Mouse (Mus musculus) mouse trophoblast stem cell (cell line): ENCODE results near the gene Gnl3l.

Experiments
- in situ Hi-C, 2 experiments: fragments of 300-500 bp; cut with MseI, MboI; formaldehyde crosslinking; loops; 2 replicates in 1 of 2; 3 replicates in 1 of 2; pipeline ENCODE4 v1.15.1; 2025

Gene Gnl3l

DNA sequence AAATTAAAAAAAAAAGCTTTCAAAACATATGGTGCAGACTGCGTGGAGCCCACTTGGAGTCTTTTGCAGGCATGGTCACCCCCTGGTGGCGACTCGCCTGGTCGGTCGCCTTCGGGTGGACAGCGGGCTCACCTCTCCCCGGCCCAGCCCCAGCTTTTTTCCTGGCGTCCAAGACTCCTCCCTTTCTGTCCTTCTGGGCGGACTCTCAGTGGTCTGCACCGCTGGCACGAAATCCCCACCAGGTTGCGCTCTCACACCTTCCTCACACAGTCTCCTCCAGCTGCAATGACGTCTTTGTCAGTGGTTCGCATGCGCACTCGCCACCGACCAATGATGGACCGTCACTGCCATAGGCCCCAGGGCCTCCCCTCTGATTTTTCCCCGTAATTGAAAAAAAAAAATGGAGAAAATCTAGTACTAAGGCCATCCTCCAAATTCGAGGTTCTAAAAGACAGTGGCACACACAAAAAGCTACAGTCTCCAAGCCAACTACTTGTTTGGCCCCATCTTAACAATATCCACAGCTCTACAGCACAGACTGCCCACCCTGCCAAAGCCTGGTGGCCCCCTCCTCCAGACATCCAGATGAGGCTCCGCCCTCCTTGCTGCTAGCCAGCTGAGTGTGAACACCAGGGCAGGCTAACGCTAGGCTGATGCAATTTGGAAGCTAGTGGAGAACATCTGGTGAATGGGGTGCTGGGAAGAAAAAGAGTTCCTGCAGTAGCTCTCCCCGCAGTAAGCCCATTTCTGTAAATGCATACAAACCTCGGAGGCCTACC lies 60.4 kb downstream of the Gnl3l start:
- in situ Hi-C loops = no loop called here

DNA sequence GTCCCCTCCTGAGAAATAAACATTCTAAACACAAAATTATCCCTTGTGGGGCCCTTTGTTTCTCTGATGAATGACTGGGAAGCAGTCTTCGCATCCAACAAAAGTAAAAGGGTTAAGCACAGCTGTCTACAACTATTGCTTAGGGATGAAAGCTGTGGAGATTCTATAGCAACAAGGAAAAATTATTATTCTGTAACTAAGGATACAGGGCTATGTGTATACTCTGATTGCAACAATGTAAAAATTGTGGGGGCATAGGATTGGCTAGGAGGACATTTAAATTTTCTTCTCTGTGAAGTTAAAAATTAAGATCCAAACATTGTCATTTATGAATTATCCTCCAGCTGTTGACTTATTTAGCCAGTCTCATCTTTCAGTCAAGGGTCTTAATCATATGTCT lies 61.1 kb downstream of the Gnl3l start:
- in situ Hi-C loops = no loop called here

DNA sequence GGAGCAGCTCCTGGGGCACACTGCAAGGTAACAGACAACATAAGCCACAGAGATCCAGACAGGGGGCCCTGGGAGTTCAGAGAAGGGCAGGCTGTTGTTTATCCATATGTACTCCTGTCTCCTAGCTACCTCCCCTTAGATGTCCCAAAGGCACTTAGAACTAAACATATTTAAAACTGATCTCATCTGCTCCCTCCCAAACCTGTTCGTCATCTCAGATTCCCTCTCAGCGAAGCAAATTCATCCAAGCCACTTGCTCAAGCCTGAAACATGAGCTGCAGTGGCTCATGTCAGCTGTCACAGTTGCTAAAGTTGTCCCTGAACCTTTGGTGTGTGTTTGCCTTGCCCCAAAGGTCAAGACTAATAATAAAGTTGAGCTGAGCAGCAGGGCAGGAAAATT lies 61.7 kb downstream of the Gnl3l start:
- in situ Hi-C loops = no loop called here

DNA sequence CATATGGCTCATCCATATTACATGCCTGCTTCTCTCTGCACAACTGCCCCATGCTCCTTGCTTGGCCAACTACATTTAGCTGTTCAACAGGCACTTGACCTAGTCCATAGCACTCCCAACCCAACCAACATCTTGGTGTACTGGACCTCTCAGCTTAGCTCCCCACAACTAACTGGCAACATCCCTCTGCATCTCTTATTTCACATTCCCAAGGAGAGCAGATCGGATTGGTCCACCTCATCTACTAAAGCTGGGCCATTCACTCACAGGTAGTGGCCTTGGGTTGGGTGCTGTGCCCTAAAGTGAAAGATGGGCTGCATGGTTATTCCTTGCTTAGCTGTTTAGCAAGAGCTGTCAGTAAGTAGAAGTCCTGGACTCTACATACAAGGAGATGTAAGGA lies 62.4 kb downstream of the Gnl3l start:
- in situ Hi-C loops = no loop called here
